24 mouse cellular contexts compared by ENCODE assay signal in the genomic region with DNA sequence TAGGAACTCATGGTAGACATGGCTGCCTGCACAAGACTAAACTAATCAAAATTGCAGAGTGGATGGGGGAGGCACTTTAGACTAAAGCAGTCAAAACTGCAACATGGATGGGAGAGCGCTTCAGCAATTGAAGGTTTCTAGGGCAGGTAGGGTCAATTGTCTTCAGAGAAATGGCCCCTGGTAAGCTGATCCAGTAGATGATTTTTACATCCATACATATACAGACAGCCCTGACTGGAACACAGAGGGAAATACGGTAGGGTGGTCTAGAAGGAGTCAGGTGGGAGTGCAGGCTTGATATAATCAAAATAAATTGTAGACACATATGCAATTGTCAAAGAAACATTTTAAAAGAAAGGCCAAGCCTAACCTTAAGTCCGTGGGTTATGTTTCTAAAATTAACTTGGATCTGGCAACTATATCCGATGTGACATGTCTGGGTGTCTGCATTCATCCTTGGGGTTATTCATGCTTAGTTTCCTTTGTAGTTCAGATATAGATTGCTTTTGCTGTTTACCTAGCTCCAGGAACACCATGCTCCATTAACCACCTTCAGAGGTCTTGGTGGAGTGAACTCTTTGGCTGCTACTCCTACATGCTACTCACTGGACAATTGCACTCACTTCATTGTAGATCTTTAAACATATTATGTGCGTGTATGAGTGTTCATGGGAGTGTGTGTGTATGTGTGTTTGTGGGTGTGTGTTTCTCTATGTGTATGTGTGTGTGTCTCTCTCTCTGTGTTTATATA. TPM values are rescaled to one million over a fixed set of nuclear protein-coding genes. Genes with fewer than 3 reads are reported as not detected.
A peak's percentile ranks its signal among the peaks of the same experiment; 100 is the strongest.
DNase-seq lines count a peak whose midpoint lies in the region; ATAC-seq and TF ChIP-seq lines count a peak whose summit lies in the region.
"Had no signal": no experiment of that assay in that cellular context is flagged by ENCODE, and none has a peak within 500 bp of the region (broad histone marks: within the 10 kb centered on the region; RNA-seq: fewer than 3 reads in every experiment).

No protein-coding gene starts in this region.

- WGBS in intestine, embryonic 14.5 days, result 86% methylated on average over 5 of the region's 5 CpGs
- WGBS in intestine, postnatal 0 days, result 83% methylated on average over 5 of the region's 5 CpGs
- 49% methylated on average over 5 of the region's 5 CpGs for WGBS in kidney, embryonic 15.5 days
- 44% methylated on average over 5 of the region's 5 CpGs for WGBS in kidney, postnatal 0 days

- no peaks in the 10 kb centered on the region for H3K27me3 ChIP-seq in intestine, embryonic 14.5 days (replicated peaks; ENCODE audit: control insufficient read depth, insufficient read depth, low read length)
- H3K27me3 ChIP-seq in intestine, postnatal 0 days (replicated peaks; ENCODE audit: control insufficient read depth, insufficient read depth, low read length), result no peaks in the 10 kb centered on the region
- no peaks in the 10 kb centered on the region for H3K27me3 ChIP-seq in kidney, embryonic 15.5 days
- no peaks in the 10 kb centered on the region for H3K27me3 ChIP-seq in kidney, postnatal 0 days (ENCODE audit: insufficient read depth, low read length)
- H3K27me3 ChIP-seq: CH12.LX; embryonic facial prominence, embryonic 12.5 days; forebrain, embryonic 13.5 days; forebrain, embryonic 15.5 days; Patski had no signal

- no peak for TF ChIP-seq CTCF in intestine, postnatal 0 days (IDR thresholded peaks at IDR 0.05; ENCODE audit: low read depth)
- no peak for TF ChIP-seq CTCF in kidney, postnatal 0 days (IDR thresholded peaks at IDR 0.05; ENCODE audit: low read depth)

- H3K36me3 ChIP-seq in intestine, embryonic 14.5 days (ENCODE audit: control insufficient read depth, insufficient read depth, low read length), result no peaks in the 10 kb centered on the region
- H3K36me3 ChIP-seq in intestine, postnatal 0 days (ENCODE audit: control insufficient read depth, insufficient read depth), result no peaks in the 10 kb centered on the region
- H3K36me3 ChIP-seq in kidney, embryonic 15.5 days, result no peaks in the 10 kb centered on the region
- H3K36me3 ChIP-seq in kidney, postnatal 0 days (ENCODE audit: insufficient read depth, low read length), result no peaks in the 10 kb centered on the region
- H3K36me3 ChIP-seq: embryonic facial prominence, embryonic 10.5 days; embryonic facial prominence, embryonic 12.5 days; forebrain, embryonic 15.5 days; G1E had no signal

- peaks cover 11% of the 10 kb centered on the region for H3K4me1 ChIP-seq in intestine, embryonic 14.5 days (replicated peaks; ENCODE audit: control insufficient read depth, insufficient read depth, low read length)
- no peaks in the 10 kb centered on the region for H3K4me1 ChIP-seq in intestine, postnatal 0 days (replicated peaks; ENCODE audit: control insufficient read depth, insufficient read depth, low read length)
- peaks cover 20% of the 10 kb centered on the region for H3K4me1 ChIP-seq in kidney, embryonic 15.5 days
- H3K4me1 ChIP-seq in kidney, postnatal 0 days (replicated peaks; ENCODE audit: insufficient read depth, low read length), result no peaks in the 10 kb centered on the region
- H3K4me1 ChIP-seq: embryonic facial prominence, embryonic 10.5 days; embryonic facial prominence, embryonic 12.5 days had no signal

- H3K9me3 ChIP-seq in intestine, embryonic 14.5 days (ENCODE audit: control insufficient read depth, low read length), result 0 out of 2 replicates have a peak, but pooled peaks cover 2% of the 10 kb centered on the region
- H3K9me3 ChIP-seq in intestine, postnatal 0 days (ENCODE audit: control insufficient read depth), result no peaks in the 10 kb centered on the region
- no peaks in the 10 kb centered on the region for H3K9me3 ChIP-seq in kidney, embryonic 15.5 days (replicated peaks)
- no peaks in the 10 kb centered on the region for H3K9me3 ChIP-seq in kidney, postnatal 0 days (replicated peaks; ENCODE audit: low read length)
- H3K9me3 ChIP-seq: embryonic facial prominence, embryonic 10.5 days; embryonic facial prominence, embryonic 12.5 days; forebrain, embryonic 13.5 days; forebrain, embryonic 15.5 days; G1E had no signal

- H3K27ac ChIP-seq in intestine, embryonic 14.5 days (ENCODE audit: low read depth), result no peak overlapping the region
- H3K27ac ChIP-seq in intestine, postnatal 0 days (ENCODE audit: low read depth, low read length), result no peak overlapping the region
- peak overlapping the region; percentile 67 for H3K27ac ChIP-seq in kidney, embryonic 15.5 days
- no peak overlapping the region for H3K27ac ChIP-seq in kidney, postnatal 0 days
- H3K27ac ChIP-seq: embryonic facial prominence, embryonic 10.5 days; embryonic facial prominence, embryonic 12.5 days; forebrain, embryonic 13.5 days; forebrain, embryonic 15.5 days had no signal

- no peak overlapping the region for H3K9ac ChIP-seq in intestine, embryonic 14.5 days (ENCODE audit: low read length)
- H3K9ac ChIP-seq in intestine, postnatal 0 days (ENCODE audit: low read depth, low read length), result no peak overlapping the region
- no peak overlapping the region for H3K9ac ChIP-seq in kidney, embryonic 15.5 days
- H3K9ac ChIP-seq in kidney, postnatal 0 days (ENCODE audit: low read depth, low read length), result no peak overlapping the region
- H3K9ac ChIP-seq: embryonic facial prominence, embryonic 12.5 days; forebrain, embryonic 13.5 days; forebrain, embryonic 15.5 days had no signal

- DNase-seq in intestine, embryonic 14.5 days (ENCODE audit: low spot score), result peak; percentile 35
- no peak for DNase-seq in kidney, postnatal 14 days
- peak; percentile 80 for DNase-seq in kidney, postnatal 0 days (ENCODE audit: low spot score)
- no peak for DNase-seq in kidney, postnatal 36 days
- DNase-seq: adrenal gland, adult 8-10 months; adrenal gland, postnatal 14 days; adrenal gland, postnatal 36 days; B cell, adult 2 months; cerebellum, adult 11-12 months; cerebellum, adult 2 months; cerebellum, adult 9-10 months; cerebellum, postnatal 10 days; cerebellum, postnatal 25 days had no signal

- no peak for ATAC-seq in intestine, embryonic 14.5 days (replicated peaks; ENCODE audit: low FRiP score, low TSS enrichment, low read depth)
- ATAC-seq in intestine, postnatal 0 days, result no peak
- peak; percentile 84 for ATAC-seq in kidney, embryonic 15.5 days (replicated peaks; ENCODE audit: low FRiP score)
- ATAC-seq in kidney, postnatal 0 days (replicated peaks; ENCODE audit: low FRiP score, low read depth), result peak; percentile 63; the same call in 1 of the 2 replicates
- ATAC-seq: activated CD4-positive, CD25-positive, alpha-beta regulatory T cell, adult 4 months; CD4-positive, CD25-positive, alpha-beta regulatory T cell, adult 4 months; forebrain, embryonic 13.5 days; forebrain, embryonic 15.5 days; Patski had no signal

- H3K4me3 ChIP-seq in intestine, embryonic 14.5 days (ENCODE audit: low read depth, low read length), result no peak overlapping the region
- H3K4me3 ChIP-seq in intestine, postnatal 0 days (ENCODE audit: low read depth, low read length), result no peak overlapping the region
- H3K4me3 ChIP-seq in kidney, embryonic 15.5 days (replicated peaks), result no peak overlapping the region
- no peak overlapping the region for H3K4me3 ChIP-seq in kidney, postnatal 0 days (replicated peaks; ENCODE audit: low read depth, low read length)
- H3K4me3 ChIP-seq: embryonic facial prominence, embryonic 10.5 days; embryonic facial prominence, embryonic 12.5 days; forebrain, embryonic 13.5 days; forebrain, embryonic 15.5 days had no signal

- no peak overlapping the region for H3K4me2 ChIP-seq in intestine, embryonic 14.5 days (ENCODE audit: low read length)
- H3K4me2 ChIP-seq in intestine, postnatal 0 days (replicated peaks; ENCODE audit: low read depth), result no peak overlapping the region
- peak overlapping the region; percentile 14; the same call in 1 of the 2 replicates for H3K4me2 ChIP-seq in kidney, embryonic 15.5 days
- H3K4me2 ChIP-seq in kidney, postnatal 0 days (ENCODE audit: low read length), result no peak overlapping the region
- H3K4me2 ChIP-seq: embryonic facial prominence, embryonic 12.5 days; forebrain, embryonic 13.5 days; forebrain, embryonic 15.5 days had no signal

RNA-seq across cellular contexts. Expression of a gene that starts 23.2 kb away (rescaled TPM):
- polyA plus RNA-seq in intestine, embryonic 14.5 days (2014; fragmentation: Nextera tagmentation; extraction: Ambion mirVana), result 9.6 and 10.5 TPM in 2 replicates
- polyA plus RNA-seq in intestine, postnatal 0 days (2015; fragmentation: Nextera tagmentation; extraction: Ambion mirVana), result 14.1 and 14.7 TPM in 2 replicates
- 3.9 and 4.1 TPM in 2 replicates for polyA plus RNA-seq in kidney, embryonic 15.5 days (2015; fragmentation: Nextera tagmentation; extraction: Ambion mirVana)
- polyA plus RNA-seq in kidney, postnatal 0 days (2015; fragmentation: Nextera tagmentation; extraction: Ambion mirVana), result 7.7 and 8.6 TPM in 2 replicates
- polyA plus RNA-seq: G1E had no signal

Comparison
In these comparisons a context has a peak if more than half of its experiments do, and no peak if none do; other contexts are left out.
1. DNase-seq: peak in intestine, embryonic 14.5 days (single experiment) and kidney, postnatal 0 days (single experiment); none in kidney, postnatal 14 days (single experiment) and kidney, postnatal 36 days (0 of 2).
2. ATAC-seq: peak in kidney, embryonic 15.5 days (single experiment) and kidney, postnatal 0 days (single experiment); none in intestine, embryonic 14.5 days (single experiment) and intestine, postnatal 0 days (single experiment).